Mouse (Mus musculus): Measurements from ENCODE around the gene Sugp1. TPM values are rescaled to one million over a fixed set of nuclear protein-coding genes. Genes with fewer than 3 reads are reported as not detected.

The Sugp1 gene
- polyA plus RNA-seq, 1 experiment, result 11.9 TPM

- TF ChIP-seq CTCF (IDR thresholded peaks at IDR 0.05; ENCODE audit: insufficient read depth, low read length) (no peak), POLR2A (IDR thresholded peaks at IDR 0.05; ENCODE audit: borderline replicate concordance, extremely low read depth, low read depth, low read length) (no peak)
- H3K4me3 ChIP-seq (replicated peaks; ENCODE audit: extremely low read depth, low read depth, low read length), result no peak within 1 kb of the TSS
- no peak for DNase-seq
- WGBS, result 1% methylated on average over 26 of the region's 26 CpGs
- H3K4me1 ChIP-seq (ENCODE audit: control insufficient read depth, insufficient read depth, low read length), result peaks cover 7% of the 10 kb centered on the region; the same call in 1 of the 2 replicates
Measured at GRCm38 (mm10) chr8:70083285-70083684, 40.7 kb downstream of the Sugp1 start, which contains the start of gene Hapln4. TSS of gene Hapln4 (plus strand) at chr8:70083457.

DNA sequence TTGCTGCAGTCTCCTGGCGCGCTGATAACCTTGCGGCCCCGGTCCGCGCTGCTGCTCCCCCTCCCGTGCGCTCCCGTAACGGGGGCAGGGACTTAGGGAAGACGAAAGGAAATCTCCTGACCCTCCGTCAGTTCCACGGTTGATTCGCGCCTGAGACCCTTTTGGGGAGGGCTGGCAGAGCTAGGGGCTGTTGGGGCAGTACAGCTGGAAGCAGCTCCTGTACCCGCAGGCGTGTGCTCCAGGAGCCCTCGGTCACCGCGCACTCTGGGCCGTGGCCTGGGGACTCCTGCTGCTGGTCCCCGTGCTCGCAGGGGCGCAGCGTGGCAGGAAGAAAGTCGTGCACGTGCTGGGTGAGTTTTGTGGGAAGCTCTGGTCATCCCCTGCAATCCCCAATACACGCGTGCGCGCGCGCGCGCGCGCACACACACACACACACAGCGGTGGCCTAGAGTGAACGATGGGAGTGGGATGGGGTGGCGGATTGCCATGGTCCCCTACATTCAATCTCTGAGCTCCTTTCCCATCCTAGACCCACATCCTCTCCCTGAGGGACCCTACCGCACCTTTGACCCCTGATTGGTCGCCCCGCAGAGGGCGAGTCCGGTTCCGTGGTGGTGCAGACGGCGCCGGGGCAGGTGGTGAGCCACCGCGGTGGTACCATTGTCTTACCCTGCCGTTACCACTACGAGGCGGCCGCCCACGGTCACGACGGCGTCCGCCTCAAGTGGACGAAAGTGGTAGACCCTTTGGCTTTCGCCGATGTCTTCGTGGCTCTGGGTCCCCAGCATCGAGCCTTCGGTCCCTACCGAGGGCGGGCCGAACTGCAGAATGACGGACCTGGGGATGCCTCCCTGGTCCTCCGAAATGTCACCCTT lies 41.8 kb downstream of the Sugp1 start:
- DNase-seq, result no peak
- Histone ChIP-seq H3K4me1 (ENCODE audit: control insufficient read depth, insufficient read depth, low read length) (peaks cover 7% of the 10 kb centered on the region; the same call in 1 of the 2 replicates), H3K4me3 (replicated peaks; ENCODE audit: extremely low read depth, low read depth, low read length) (no peak overlapping the region)
- 3% methylated on average over 71 of the region's 71 CpGs for WGBS
- TF ChIP-seq CTCF (IDR thresholded peaks at IDR 0.05; ENCODE audit: insufficient read depth, low read length) (no peak), POLR2A (IDR thresholded peaks at IDR 0.05; ENCODE audit: borderline replicate concordance, extremely low read depth, low read depth, low read length) (no peak)

- Histone ChIP-seq H3K4me3 (replicated peaks; ENCODE audit: extremely low read depth, low read depth, low read length) (no peak overlapping the region), H3K4me1 (ENCODE audit: control insufficient read depth, insufficient read depth, low read length) (peaks cover 7% of the 10 kb centered on the region; the same call in 1 of the 2 replicates)
- WGBS, result 26% methylated on average over 1 of the region's 1 CpGs
- DNase-seq, result no peak
- TF ChIP-seq CTCF (IDR thresholded peaks at IDR 0.05; ENCODE audit: insufficient read depth, low read length), result no peak
- no peak for TF ChIP-seq POLR2A (IDR thresholded peaks at IDR 0.05; ENCODE audit: borderline replicate concordance, extremely low read depth, low read depth, low read length)
Measured at GRCm38 (mm10) chr8:70086151-70086550, 43.5 kb downstream of the Sugp1 start.

GRCm38 (mm10) chr8:70087237-70087636 lies 44.6 kb downstream of the Sugp1 start:
- 6% methylated on average over 7 of the region's 7 CpGs for whole genome bisulfite sequencing
- Histone ChIP-seq H3K4me3 (replicated peaks; ENCODE audit: extremely low read depth, low read depth, low read length) (no peak overlapping the region), H3K4me1 (ENCODE audit: control insufficient read depth, insufficient read depth, low read length) (peaks cover 7% of the 10 kb centered on the region; the same call in 1 of the 2 replicates)
- TF ChIP-seq POLR2A (IDR thresholded peaks at IDR 0.05; ENCODE audit: borderline replicate concordance, extremely low read depth, low read depth, low read length), result no peak
- no peak for TF ChIP-seq CTCF (IDR thresholded peaks at IDR 0.05; ENCODE audit: insufficient read depth, low read length)
- DNase-seq, result no peak

- no peak for DNase-seq
- H3K4me1 ChIP-seq (ENCODE audit: control insufficient read depth, insufficient read depth, low read length), result peaks cover 7% of the 10 kb centered on the region; the same call in 1 of the 2 replicates
- WGBS, result 4% methylated on average over 56 of the region's 56 CpGs
- TF ChIP-seq CTCF (IDR thresholded peaks at IDR 0.05; ENCODE audit: insufficient read depth, low read length), result peak; percentile 51
- no peak for TF ChIP-seq POLR2A (IDR thresholded peaks at IDR 0.05; ENCODE audit: borderline replicate concordance, extremely low read depth, low read depth, low read length)
- H3K4me3 ChIP-seq (replicated peaks; ENCODE audit: extremely low read depth, low read depth, low read length), result no peak overlapping the region
Measured at GRCm38 (mm10) chr8:70087836-70088650, 45.4 kb downstream of the Sugp1 start.

GRCm38 (mm10) chr8:70089296-70089960 lies 46.8 kb downstream of the Sugp1 start:
- TF ChIP-seq CTCF (IDR thresholded peaks at IDR 0.05; ENCODE audit: insufficient read depth, low read length) (no peak), POLR2A (IDR thresholded peaks at IDR 0.05; ENCODE audit: borderline replicate concordance, extremely low read depth, low read depth, low read length) (no peak)

GRCm38 (mm10) chr8:70092786-70093185 lies 50.2 kb downstream of the Sugp1 start:
- TF ChIP-seq POLR2A (IDR thresholded peaks at IDR 0.05; ENCODE audit: borderline replicate concordance, extremely low read depth, low read depth, low read length) (no peak), CTCF (IDR thresholded peaks at IDR 0.05; ENCODE audit: insufficient read depth, low read length) (no peak)
- WGBS, result 53% methylated on average over 8 of the region's 8 CpGs
- Histone ChIP-seq H3K4me1 (ENCODE audit: control insufficient read depth, insufficient read depth, low read length) (no peaks in the 10 kb centered on the region), H3K4me3 (replicated peaks; ENCODE audit: extremely low read depth, low read depth, low read length) (no peak overlapping the region)
- DNase-seq, result no peak

More at GRCm38 (mm10) chr8:70089296-70089960, 46.8 kb downstream of the Sugp1 start:
- Histone ChIP-seq H3K4me1 (ENCODE audit: control insufficient read depth, insufficient read depth, low read length) (no peaks in the 10 kb centered on the region), H3K4me3 (replicated peaks; ENCODE audit: extremely low read depth, low read depth, low read length) (no peak overlapping the region)
- WGBS, result 62% methylated on average over 9 of the region's 9 CpGs
- DNase-seq, result no peak

- Histone ChIP-seq H3K4me1 (ENCODE audit: control insufficient read depth, insufficient read depth, low read length) (no peaks in the 10 kb centered on the region), H3K4me3 (replicated peaks; ENCODE audit: extremely low read depth, low read depth, low read length) (no peak overlapping the region)
- DNase-seq, result no peak
- WGBS, result 64% methylated on average over 8 of the region's 8 CpGs
- TF ChIP-seq CTCF (IDR thresholded peaks at IDR 0.05; ENCODE audit: insufficient read depth, low read length), result no peak
- no peak for TF ChIP-seq POLR2A (IDR thresholded peaks at IDR 0.05; ENCODE audit: borderline replicate concordance, extremely low read depth, low read depth, low read length)
Measured at GRCm38 (mm10) chr8:70099276-70099675, 56.7 kb downstream of the Sugp1 start.

GRCm38 (mm10) chr8:70100241-70100640 lies 57.6 kb downstream of the Sugp1 start:
- TF ChIP-seq POLR2A (IDR thresholded peaks at IDR 0.05; ENCODE audit: borderline replicate concordance, extremely low read depth, low read depth, low read length) (no peak), CTCF (IDR thresholded peaks at IDR 0.05; ENCODE audit: insufficient read depth, low read length) (no peak)
- DNase-seq, result no peak
- Histone ChIP-seq H3K4me3 (replicated peaks; ENCODE audit: extremely low read depth, low read depth, low read length) (no peak overlapping the region), H3K4me1 (ENCODE audit: control insufficient read depth, insufficient read depth, low read length) (no peaks in the 10 kb centered on the region)
- WGBS, result 77% methylated on average over 8 of the region's 8 CpGs
